11 mouse cellular contexts compared by ENCODE assay signal in the genomic region with DNA sequence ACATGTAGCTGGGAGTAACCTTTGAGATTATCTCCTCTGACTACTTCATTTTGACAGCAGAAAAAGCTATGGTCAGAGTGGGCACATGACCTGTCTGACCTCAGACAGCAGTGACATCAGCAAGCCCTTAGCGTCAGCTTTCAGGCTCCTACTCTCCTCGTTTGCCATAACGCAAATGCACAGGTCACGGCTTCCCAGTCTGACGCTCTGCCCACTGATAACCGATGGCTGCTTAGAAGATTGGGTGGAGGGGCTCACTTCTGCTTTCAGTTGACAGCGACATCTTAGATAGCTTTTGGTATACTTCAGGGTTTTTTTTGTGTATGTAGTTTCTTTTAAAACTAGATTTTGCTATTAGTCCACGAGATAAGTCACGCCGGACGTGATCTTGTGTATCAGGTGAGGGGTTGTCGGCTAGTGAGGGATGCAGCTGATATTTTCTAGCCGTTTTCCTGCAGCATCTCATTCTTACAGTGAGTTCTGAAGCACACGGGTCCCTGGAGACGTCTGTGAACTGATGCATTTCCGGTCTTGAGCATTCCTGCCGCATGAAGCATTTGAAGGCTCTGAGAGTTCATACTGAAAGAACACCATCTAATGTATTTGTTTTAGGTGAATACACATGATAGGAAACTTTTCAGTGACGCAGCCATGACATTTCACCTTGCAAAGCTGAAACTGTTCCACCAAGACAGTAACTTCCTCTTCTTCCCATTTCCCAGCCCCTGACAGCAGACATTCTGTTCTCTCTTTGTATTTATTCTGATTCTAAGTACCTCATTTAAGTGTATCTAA. TPM values are rescaled to one million over a fixed set of nuclear protein-coding genes. Genes with fewer than 3 reads are reported as not detected.
A peak's percentile ranks its signal among the peaks of the same experiment; 100 is the strongest.
DNase-seq lines count a peak whose midpoint lies in the region; ATAC-seq and TF ChIP-seq lines count a peak whose summit lies in the region.
"Had no signal": no experiment of that assay in that cellular context is flagged by ENCODE, and none has a peak within 500 bp of the region (broad histone marks: within the 10 kb centered on the region; RNA-seq: fewer than 3 reads in every experiment).

No protein-coding gene starts in this region.

- peak overlapping the region in 1 of 2 experiments; percentile 1; a peak in 2 of 4 replicates for H3K4me3 ChIP-seq in MEL (ENCODE audit: control insufficient read depth in 1 of 2, insufficient read depth in 1 of 2, low read depth in 2 of 2, low read length in 2 of 2)
- H3K4me3 ChIP-seq: limb, embryonic 13.5 days; neural tube, embryonic 13.5 days had no signal

- no peaks in the 10 kb centered on the region for H3K36me3 ChIP-seq in MEL (ENCODE audit: control insufficient read depth in 1 of 2, insufficient read depth in 2 of 2, low read length in 2 of 2)
- H3K36me3 ChIP-seq: limb, embryonic 13.5 days; neural tube, embryonic 13.5 days had no signal

- no peaks in the 10 kb centered on the region for H3K79me2 ChIP-seq in MEL (ENCODE audit: control insufficient read depth, insufficient read depth, low read length, poor library complexity)

- TF ChIP-seq CTCF in MEL (IDR thresholded peaks at IDR 0.05 in 2 of 3, conservative IDR thresholded peaks at IDR 0.05 in 1 of 3; ENCODE audit: control insufficient read depth in 1 of 3, insufficient read depth in 1 of 3, low read depth in 2 of 3, low read length in 3 of 3, poor library complexity in 1 of 3, severe bottlenecking in 1 of 3), result no peak

- no peak overlapping the region for H3K27ac ChIP-seq in MEL (ENCODE audit: control insufficient read depth, low read depth, low read length)
- H3K27ac ChIP-seq: limb, embryonic 13.5 days; neural tube, embryonic 13.5 days had no signal

- no peak for TF ChIP-seq RAD21 in MEL (IDR thresholded peaks at IDR 0.05; ENCODE audit: low read depth, low read length)

- no peaks in the 10 kb centered on the region for H3K27me3 ChIP-seq in MEL (ENCODE audit: control insufficient read depth in 1 of 2, insufficient read depth in 2 of 2, low read length in 2 of 2)
- H3K27me3 ChIP-seq: limb, embryonic 13.5 days; neural tube, embryonic 13.5 days had no signal

- TF ChIP-seq POLR2A in MEL (IDR thresholded peaks at IDR 0.05; ENCODE audit: control insufficient read depth in 1 of 2, insufficient read depth in 1 of 2, low read depth in 1 of 2, low read length in 2 of 2, poor library complexity in 1 of 2), result no peak

- ATAC-seq in granulocyte monocyte progenitor cell, adult 5-6 weeks (replicated peaks; ENCODE audit: poor library complexity, severe bottlenecking), result peak; percentile 78

- TF ChIP-seq EP300 in MEL (IDR thresholded peaks at IDR 0.05; ENCODE audit: low read depth in 1 of 2, low read length in 2 of 2), result no peak

- H3K9ac ChIP-seq in MEL (ENCODE audit: control insufficient read depth, low read depth, low read length, poor library complexity, severe bottlenecking), result no peak overlapping the region
- H3K9ac ChIP-seq: limb, embryonic 13.5 days; neural tube, embryonic 13.5 days had no signal

- peak; percentile 36 for DNase-seq in kidney, postnatal 10 days
- no peak for DNase-seq in kidney, postnatal 14 days
- peak; percentile 55 for DNase-seq in MEL (ENCODE audit: low read depth, low spot score)
- DNase-seq in natural killer cell, adult 2 months (ENCODE audit: low spot score in 2 of 2), result peak; percentile 38 to 79
- no peak for DNase-seq in urinary bladder, postnatal 4 days (ENCODE audit: low spot score in 2 of 2)
- no peak for DNase-seq in cerebellum, postnatal 10 days
- no peak for DNase-seq in layer of hippocampus, adult 9-10 months (ENCODE audit: low spot score)
- DNase-seq: cerebellum, adult 18-20 months had no signal

- no peaks in the 10 kb centered on the region for H3K9me3 ChIP-seq in MEL (replicated peaks; ENCODE audit: insufficient read depth, low read length)
- H3K9me3 ChIP-seq: limb, embryonic 13.5 days; neural tube, embryonic 13.5 days had no signal

- H3K4me1 ChIP-seq in MEL (ENCODE audit: control insufficient read depth in 1 of 2, insufficient read depth in 2 of 2, low read length in 2 of 2), result peaks cover 0 to 4% of the 10 kb centered on the region in 2 experiments; a peak in 1 of 4 replicates

TF ChIP-seq in MEL, 35 proteins besides CTCF, POLR2A, EP300 and RAD21:
- TF ChIP-seq ZNF384 (IDR thresholded peaks at IDR 0.05; ENCODE audit: low read depth, low read length) (no peak), USF2 (IDR thresholded peaks at IDR 0.05; ENCODE audit: borderline replicate concordance in 1 of 2, insufficient read depth in 1 of 2, low read depth in 1 of 2, low read length in 2 of 2) (no peak), TBP (IDR thresholded peaks at IDR 0.05; ENCODE audit: low read depth, low read length) (no peak), MAFK (IDR thresholded peaks at IDR 0.05; ENCODE audit: borderline replicate concordance, low read depth, low read length) (no peak), RCOR1 (IDR thresholded peaks at IDR 0.05; ENCODE audit: low read depth, low read length) (no peak), ETS1 (IDR thresholded peaks at IDR 0.05; ENCODE audit: low read depth, low read length) (no peak), BHLHE40 (IDR thresholded peaks at IDR 0.05; ENCODE audit: borderline replicate concordance, low read depth, low read length) (no peak), NRF1 (IDR thresholded peaks at IDR 0.05; ENCODE audit: insufficient read depth, low read depth, low read length, poor library complexity, severe bottlenecking) (no peak), POLR2AphosphoS5 (IDR thresholded peaks at IDR 0.05; ENCODE audit: borderline replicate concordance, low read depth, low read length) (no peak), E2F4 (IDR thresholded peaks at IDR 0.05; ENCODE audit: borderline replicate concordance, low read depth, low read length) (no peak), ZMIZ1 (IDR thresholded peaks at IDR 0.05; ENCODE audit: low read depth, low read length) (no peak), MYB (IDR thresholded peaks at IDR 0.05; ENCODE audit: low read depth, low read length) (no peak), TAL1 (IDR thresholded peaks at IDR 0.05; ENCODE audit: low read length) (no peak), JUND (IDR thresholded peaks at IDR 0.05; ENCODE audit: low read depth, low read length) (no peak), ZKSCAN1 (IDR thresholded peaks at IDR 0.05; ENCODE audit: low read depth, low read length) (no peak), USF1 (IDR thresholded peaks at IDR 0.05; ENCODE audit: low read depth, low read length) (no peak), GABPA (IDR thresholded peaks at IDR 0.05; ENCODE audit: low read depth, low read length) (no peak)

RNA-seq across cellular contexts. Expression of a gene that starts 44.4 kb away (rescaled TPM):
- total RNA-seq in MEL (2012; rRNA removed), result not detected in 2 replicates
- polyA plus RNA-seq in MEL (2012; ENCODE audit: insufficient read depth in 1 of 2, insufficient read length in 2 of 2, low read depth in 1 of 2, low replicate concordance in 2 of 2, missing spikeins in 1 of 2), result under 1 TPM in 1 of 2 experiments, not detected in 1; 0.03 TPM
- total RNA-seq in granulocyte monocyte progenitor cell, adult 5-6 weeks (2014; fragmentation: Nextera tagmentation), result 5.3 and 8.8 TPM in 2 replicates
- total RNA-seq in granulocyte monocyte progenitor cell, adult 5-6 weeks (2017), result 5.6 and 6.6 TPM in 2 replicates

Comparison
In these comparisons a context has a peak if more than half of its experiments do, and no peak if none do; other contexts are left out.
1. DNase-seq: peak in kidney, postnatal 10 days (single experiment), MEL (single experiment) and natural killer cell, adult 2 months (2 of 2); none in kidney, postnatal 14 days (single experiment), urinary bladder, postnatal 4 days (0 of 2), cerebellum, postnatal 10 days (0 of 2) and layer of hippocampus, adult 9-10 months (single experiment).